Mouse (Mus musculus): ENCODE measurements around the gene Atp6v0a2.
"Not testable (repeated sequence)": the region's sequence is repeated elsewhere in the genome, so short reads cannot be mapped to it uniquely, and the experiment has no call there.

The Atp6v0a2 gene

DNA sequence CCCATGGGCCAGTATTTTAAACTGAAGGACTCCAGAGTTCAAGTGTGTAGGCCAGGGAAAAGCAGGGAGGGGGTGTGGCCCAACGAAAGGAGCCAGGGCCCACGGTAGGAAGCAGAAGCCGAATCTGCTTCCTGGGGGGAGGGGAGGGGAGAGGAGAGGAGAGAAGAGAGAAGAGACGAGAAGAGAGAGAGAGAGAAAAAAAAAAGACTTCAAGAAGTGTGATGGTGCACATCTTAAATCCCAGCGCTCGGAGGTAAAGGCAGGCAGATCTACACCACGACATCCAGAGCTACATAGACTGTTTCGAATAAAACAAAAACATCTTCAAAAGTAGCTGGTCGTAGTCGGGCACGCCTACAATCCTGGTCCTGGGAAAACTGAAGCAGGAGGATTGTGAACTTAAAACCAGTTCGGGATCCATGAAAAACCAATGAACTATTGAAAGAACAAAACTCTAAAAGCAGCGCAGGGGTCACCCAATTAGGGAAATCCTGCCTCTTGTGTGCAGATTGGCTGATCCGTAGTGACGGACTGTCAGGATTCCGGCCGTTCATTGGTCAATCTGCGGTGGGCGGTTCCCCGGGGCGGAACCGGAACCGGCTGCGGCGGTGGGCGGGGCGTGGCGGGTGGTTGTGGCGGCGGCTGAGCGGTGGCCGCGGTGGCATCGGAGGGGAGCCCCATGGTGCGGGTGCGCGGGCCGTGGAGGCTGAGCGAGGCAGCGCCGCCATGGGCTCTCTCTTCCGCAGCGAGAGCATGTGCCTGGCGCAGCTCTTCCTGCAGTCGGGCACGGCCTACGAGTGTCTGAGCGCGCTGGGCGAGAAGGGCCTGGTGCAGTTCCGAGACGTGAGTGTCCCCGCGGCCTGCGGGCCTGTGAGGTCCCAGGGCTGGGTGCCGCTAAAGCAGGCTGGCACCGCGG, at the start of gene Atp6v0a2:
TSS of gene Atp6v0a2 (plus strand) at position 129 of the 916 bp plus-strand sequence.
- DNase-seq: peak; percentile 97

DNA sequence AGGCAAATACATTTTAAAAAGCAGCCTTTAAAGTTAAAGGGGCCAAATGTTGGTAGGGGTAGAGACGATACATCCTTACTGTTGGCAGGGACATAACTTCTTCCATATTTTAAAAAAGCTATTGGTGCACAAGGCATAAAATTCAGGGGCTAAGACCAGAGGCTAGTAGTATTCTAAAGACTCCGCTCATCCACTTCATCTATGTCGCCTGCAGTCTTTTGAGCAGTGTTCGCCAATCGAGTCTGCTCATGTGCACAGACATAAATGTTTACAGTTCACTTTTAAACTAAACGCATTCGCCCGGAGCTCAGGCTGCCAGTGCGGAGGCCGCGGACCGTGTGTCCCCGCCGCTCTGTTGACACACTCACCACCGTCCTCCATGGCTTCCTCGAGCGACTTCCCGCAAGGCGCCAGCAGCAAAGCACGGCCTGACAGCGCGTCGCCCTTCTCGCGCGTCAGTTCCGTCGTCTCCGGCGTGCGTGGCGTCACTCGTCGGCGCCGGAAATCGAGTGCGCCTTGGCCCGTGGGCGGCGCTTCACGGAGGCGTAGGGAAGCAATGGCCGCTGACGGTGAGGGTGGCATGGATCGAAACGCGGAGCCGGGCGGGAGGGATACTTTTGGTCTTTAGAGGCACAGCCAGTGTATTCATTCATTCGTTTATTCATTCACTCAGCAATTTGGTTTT, 49.6 kb upstream of the Atp6v0a2 start, which contains the start of the genes Eif2b1 and Gtf2h3:
TSS of gene Eif2b1 (minus strand) at position 499 of the 685 bp plus-strand sequence.
TSS of gene Gtf2h3 (plus strand) at position 508 of the 685 bp plus-strand sequence.
- DNase-seq: peak; percentile 95

DNA sequence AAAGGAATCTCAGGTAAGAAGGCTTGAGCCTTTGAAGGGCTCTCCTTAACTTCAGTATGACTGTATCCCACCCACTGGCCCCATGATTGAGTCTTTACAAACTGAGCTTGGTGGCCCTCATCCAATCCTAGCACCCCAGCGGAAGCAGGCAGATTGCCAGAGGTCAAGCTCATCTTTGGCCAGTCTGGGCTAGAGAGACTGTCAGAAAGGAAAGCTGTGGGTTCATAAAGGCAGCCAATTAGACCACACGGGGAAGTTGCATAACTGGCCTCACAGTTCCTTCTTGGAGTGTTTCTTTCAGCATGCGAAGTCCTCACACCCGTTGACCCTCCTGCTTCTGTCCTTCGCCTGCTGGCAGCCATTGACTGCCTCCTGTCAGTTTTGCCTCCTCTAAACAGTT, 45.9 kb upstream of the Atp6v0a2 start:
- peak; percentile 17 for DNase-seq

- DNase-seq: no peak
Measured at GRCm38 (mm10) chr5:124592768-124593167, 35.6 kb upstream of the Atp6v0a2 start.

- DNase-seq: peak; percentile 97
Measured at GRCm38 (mm10) chr5:124598224-124599174, 29.9 kb upstream of the Atp6v0a2 start.

- not testable (repeated sequence) for DNase-seq
Measured at GRCm38 (mm10) chr5:124599726-124600125, 28.6 kb upstream of the Atp6v0a2 start.

DNA sequence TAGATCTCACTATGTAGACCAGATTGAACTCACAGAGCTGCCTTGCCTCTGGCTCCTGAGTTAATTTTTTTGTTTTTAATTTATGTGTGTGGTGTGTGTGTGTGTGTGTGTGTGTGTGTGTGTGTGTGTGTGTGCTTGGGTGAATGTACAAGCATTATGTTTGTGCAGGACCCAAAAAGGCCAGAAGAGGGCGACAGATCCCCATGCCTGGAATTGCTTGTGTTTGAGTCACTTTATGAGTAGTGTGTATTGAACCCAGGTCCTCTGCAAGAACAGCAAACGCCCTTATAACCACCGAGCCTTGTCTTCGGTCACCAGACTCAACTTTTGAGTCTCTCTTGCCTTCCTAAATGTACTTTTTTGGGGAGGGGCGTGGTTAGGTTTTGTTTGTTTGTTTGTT, 26.0 kb upstream of the Atp6v0a2 start:
- peak; percentile 49 for DNase-seq

DNA sequence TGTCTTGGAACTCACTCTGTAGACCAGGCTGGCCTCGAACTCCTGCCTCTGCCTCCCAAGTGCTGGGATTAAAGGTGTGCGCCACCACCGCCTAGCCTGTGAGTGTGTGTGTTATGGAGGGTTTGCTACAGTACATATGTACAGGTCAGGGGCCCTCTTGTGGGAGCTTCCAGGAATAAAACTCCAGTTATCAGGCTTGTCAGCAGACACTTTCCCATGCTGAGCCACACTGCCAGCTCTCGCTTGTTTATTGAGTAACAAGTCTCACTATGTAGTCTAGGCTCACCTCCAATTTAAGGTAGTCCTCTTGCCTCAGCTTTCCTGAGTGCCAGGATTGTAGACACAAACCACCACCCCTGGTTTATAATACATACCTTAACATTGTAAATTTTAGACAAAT, 24.1 kb upstream of the Atp6v0a2 start:
- no peak for DNase-seq

- DNase-seq: no peak
Measured at GRCm38 (mm10) chr5:124605041-124605622, 23.2 kb upstream of the Atp6v0a2 start.

DNA sequence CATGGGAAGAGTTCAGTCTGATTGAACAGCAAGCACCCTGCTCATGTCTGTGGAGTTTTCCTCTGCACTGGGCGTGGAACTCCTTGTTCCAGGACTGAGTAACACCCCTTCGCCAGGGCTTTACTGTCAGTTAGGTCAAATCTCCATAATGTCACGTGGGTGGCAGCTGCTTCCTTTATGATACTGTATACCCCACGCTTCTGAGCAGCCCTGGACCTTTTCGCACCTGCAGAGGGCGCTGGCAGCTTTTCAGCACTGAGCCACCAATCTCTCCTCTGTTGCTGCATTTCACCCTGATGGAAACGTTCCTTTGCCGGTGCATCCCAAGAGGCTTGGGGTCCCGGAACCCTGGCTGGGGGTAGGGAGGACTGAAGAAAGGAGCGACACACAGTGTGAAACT, 17.4 kb upstream of the Atp6v0a2 start:
- DNase-seq: no peak

DNA sequence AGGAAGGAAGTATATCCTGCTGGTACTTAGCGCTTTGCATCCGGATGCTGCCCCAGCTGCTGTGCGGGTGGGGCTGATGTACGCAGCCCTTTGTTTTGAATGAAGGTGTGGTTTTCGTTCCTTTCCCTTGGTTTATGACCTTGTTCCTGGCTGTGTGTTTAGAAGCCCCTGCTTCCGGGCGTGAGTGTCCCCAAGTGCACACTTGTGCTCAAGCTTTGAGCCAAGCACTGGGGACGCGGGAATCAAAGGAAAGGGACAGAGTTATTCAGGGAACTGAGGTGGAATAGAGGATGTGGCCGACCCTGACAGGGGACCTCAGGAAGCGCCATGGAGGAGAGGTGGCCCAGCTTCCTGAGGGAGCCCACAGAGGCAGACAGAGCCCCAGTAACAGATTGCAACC, 13.7 kb upstream of the Atp6v0a2 start:
- DNase-seq: peak; percentile 52

- no peak for DNase-seq
Measured at GRCm38 (mm10) chr5:124618711-124619110, 9.7 kb upstream of the Atp6v0a2 start.

DNA sequence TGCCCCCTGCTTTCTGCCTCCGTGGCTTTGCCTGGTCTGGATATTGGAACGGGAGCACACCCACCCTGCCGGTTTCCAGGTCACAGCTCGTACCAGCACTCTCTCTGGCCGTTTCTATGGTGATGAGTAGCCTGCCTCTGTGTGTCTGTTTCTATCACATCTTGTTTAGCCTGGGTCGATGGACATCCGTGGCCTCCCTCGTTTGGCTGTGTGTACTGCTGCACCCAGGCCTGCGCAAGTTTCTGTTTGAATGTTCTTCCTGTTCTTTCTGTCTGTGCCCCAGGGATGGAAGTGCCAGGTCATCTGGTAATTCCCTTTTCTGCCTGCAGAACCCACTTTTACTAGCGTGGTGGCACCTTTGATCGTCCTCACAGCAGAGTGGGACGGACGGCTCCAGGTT, 7.0 kb upstream of the Atp6v0a2 start:
- no peak for DNase-seq

DNA sequence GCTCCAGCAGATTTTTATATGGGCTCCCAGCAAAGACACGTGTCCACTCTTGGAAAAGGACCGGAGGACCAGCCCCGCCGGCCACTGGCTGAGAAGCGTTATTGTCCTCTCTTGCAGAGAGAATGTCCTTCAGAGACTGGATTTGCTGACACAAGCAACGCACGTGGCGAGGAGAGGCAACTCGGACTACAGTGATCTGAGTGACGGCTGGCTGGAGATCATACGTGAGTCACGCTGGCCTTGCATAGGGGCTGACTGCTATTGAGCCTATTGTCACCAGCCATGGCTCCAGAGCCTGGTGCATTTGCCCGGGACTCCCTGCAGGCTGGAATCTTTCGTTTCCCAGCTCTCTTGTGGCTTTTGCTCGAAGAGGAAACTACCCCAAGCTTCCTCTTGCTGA, 5.5 kb upstream of the Atp6v0a2 start:
- no peak for DNase-seq

DNA sequence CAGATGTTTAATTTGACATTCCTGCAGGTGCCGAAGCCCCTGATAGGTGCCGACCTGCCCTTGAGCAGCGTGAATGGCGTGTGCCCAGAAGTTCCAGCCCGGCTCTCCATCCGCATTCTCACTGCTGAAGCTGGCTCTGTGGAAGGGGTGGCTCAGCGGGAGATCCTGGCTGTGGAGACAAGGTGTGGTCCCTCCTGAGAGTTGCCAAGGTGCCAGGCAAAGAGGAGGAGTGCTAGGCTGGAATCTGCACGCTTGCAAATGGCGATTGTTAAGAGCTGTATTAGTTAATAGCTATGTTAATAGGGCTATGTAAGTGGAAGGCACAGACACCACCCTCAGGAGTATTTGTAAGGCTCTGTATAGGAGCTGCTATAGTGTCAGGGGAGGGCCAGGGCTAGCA, 4.1 kb upstream of the Atp6v0a2 start:
- no peak for DNase-seq

DNA sequence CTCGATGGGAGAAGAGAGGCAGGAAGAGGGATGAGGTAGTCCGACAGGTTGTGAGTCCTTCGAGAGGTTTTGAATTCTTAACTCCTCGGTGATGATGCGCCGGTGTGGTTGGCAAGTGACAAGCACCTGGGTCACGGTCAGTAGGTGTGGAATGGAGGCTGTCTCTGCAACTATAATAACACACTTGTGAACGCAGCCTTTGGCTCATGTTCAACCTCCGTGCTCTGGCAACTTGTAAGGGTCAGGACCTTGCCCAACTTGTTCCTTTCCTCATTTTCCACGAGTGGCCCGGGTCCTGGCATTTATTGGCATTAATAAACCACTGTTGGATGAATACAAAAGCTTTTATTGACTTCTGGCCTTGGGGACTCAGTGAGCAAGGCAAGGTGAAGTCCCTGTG, 1.3 kb downstream of the Atp6v0a2 start:
- DNase-seq: peak; percentile 22

GRCm38 (mm10) chr5:124631685-124632084, 3.3 kb downstream of the Atp6v0a2 start:
- no peak for DNase-seq

DNA sequence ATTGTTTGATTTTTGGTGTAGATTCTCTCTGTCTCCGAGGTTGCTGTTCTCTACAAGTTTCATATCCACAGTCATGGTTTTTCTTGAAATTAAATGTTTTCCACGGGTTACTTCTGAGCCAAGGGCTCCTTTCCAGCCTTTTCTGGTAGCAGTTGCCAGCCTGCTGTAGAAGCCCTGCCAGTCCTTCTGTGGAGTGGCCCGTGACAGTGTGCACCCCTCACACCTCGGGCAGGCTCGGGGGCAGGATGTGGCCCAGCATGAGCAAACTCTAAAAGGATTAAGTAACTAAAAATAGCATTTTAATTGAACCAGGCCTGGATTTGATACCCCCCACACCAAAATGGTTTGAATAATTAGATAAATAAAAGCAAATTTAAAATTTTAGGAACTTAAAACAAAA, 4.1 kb downstream of the Atp6v0a2 start:
- no peak for DNase-seq

DNA sequence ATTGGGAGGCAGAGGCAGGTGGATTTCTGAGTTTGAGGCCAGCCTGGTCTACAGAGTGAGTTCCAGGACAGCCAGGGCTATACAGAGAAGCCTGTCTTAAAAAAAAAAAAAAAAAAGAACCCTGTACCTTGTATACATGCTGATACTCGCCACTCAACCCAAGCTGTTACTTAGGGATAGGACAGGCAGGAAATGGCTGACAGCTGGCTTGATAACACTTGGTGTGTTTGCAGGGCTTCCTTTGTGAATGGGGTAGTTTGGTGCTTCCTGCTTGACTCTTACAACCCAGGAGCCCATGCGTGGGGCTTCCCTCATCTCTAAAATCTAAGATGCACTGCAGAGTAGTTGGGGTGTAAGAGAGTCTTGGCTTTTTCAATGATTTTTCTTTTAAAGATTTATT, 5.0 kb downstream of the Atp6v0a2 start:
- DNase-seq: no peak

- peak; percentile 41 for DNase-seq
Measured at GRCm38 (mm10) chr5:124635068-124635467, 6.7 kb downstream of the Atp6v0a2 start.

DNA sequence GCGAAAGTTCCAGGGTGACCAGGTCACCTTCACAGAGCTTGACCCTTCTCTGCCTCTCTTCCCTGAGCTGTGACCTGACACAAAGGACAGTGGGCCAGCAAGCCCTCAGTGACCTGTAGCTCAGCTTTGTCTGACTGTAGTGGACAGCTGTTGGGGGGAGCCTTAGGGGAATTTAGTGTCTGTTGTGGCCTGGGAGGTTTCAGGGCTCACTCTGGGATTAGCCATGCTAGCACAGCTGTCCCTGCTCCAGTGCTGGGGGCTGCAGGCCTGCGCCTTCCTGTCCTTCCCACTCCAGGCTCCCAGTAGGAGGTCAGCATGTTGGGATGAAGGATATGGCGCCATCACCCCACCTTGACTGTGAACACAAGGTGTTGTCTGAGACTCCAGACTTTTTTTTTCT, 7.8 kb downstream of the Atp6v0a2 start:
- no peak for DNase-seq

- no peak for DNase-seq
Measured at GRCm38 (mm10) chr5:124636694-124637093, 8.3 kb downstream of the Atp6v0a2 start.
